Mouse (Mus musculus) thymus, adult 2 months (tissue): ENCODE data around the gene Gm44805. TPM values are rescaled to one million over a fixed set of nuclear protein-coding genes. Genes with fewer than 3 reads are reported as not detected.

Source experiments
- DNase-seq: peaks from one replicate; pipeline ENCODE4 v3.0.0; 2021
- H3K27ac ChIP-seq: fragments of 200-500 bp; 2 replicates; pipeline ENCODE4 v1.5.1; 2012; ENCODE audit warnings: low read length, control low read depth; ENCODE audit not compliant: control insufficient read depth, insufficient read depth
- H3K27me3 ChIP-seq: fragments of 200-500 bp; 2 replicates; pipeline ENCODE4 v1.6.1; 2012; ENCODE audit warnings: mild to moderate bottlenecking, low read length, moderate library complexity, mixed read lengths; ENCODE audit not compliant: control insufficient read depth, insufficient read depth
- H3K36me3 ChIP-seq: fragments of 200-500 bp; 2 replicates; pipeline ENCODE4 v1.6.1; 2012; ENCODE audit warnings: mild to moderate bottlenecking, low read length, moderate library complexity; ENCODE audit not compliant: control insufficient read depth, insufficient read depth
- H3K4me1 ChIP-seq: fragments of 200-500 bp; replicated peaks from 2 replicates; pipeline ENCODE4 v1.6.1; 2012; ENCODE audit warnings: low read length; ENCODE audit not compliant: control insufficient read depth, insufficient read depth
- H3K4me3 ChIP-seq: fragments of 200-500 bp; 2 replicates; pipeline ENCODE4 v1.5.1; 2012; ENCODE audit warnings: mild to moderate bottlenecking, low read length, control low read depth, moderate library complexity; ENCODE audit not compliant: control insufficient read depth, insufficient read depth
- CTCF ChIP-seq: fragments of 200-500 bp; IDR thresholded peaks from 2 replicates; pipeline ENCODE4 v1.5.1; 2012; ENCODE audit warnings: mild to moderate bottlenecking, control low read depth, low read length, moderate library complexity, borderline replicate concordance; ENCODE audit not compliant: control insufficient read depth, poor library complexity, insufficient read depth; ENCODE audit errors: extremely low read depth
- POLR2A ChIP-seq: fragments of 200-500 bp; IDR thresholded peaks from 2 replicates; pipeline ENCODE4 v1.6.1; 2012; ENCODE audit warnings: mild to moderate bottlenecking, low read length, control low read depth, moderate library complexity; ENCODE audit not compliant: control insufficient read depth, poor library complexity, insufficient read depth; ENCODE audit errors: extremely low read depth
- WGBS: fragments of 180-500 bp; shearing (Covaris S2); methylation state at CpG from one replicate; pipeline ENCODE4 v1.1.7; 2018; 5-methylcytosine and 5-hydroxymethylcytosine counted together
- polyA plus RNA-seq: library from polyadenylated mRNA; depleted of rRNA; stranded (reverse); fragments of >200 nt; gene quantifications from 2 replicates; pipeline ENCODE4 v1.2.3, GENCODE M21; 2012; rRNA removed

Gene Gm44805
- not detected in 2 replicates for polyA plus RNA-seq

- no peak for DNase-seq
- TF ChIP-seq CTCF (no peak), POLR2A (no peak)
- Histone ChIP-seq H3K27ac (no peak within 1 kb of the TSS), H3K4me1 (no peaks in the 10 kb centered on the region), H3K36me3 (no peaks in the 10 kb centered on the region), H3K4me3 (no peak within 1 kb of the TSS), H3K27me3 (no peaks in the 10 kb centered on the region)
- WGBS = 82% methylated on average over 8 of the region's 8 CpGs
Measured at GRCm38 (mm10) chr7:19681202-19681694, at the start of gene Gm44805, which contains the start of gene Apoc4. Gm44805 (minus strand) TSS chr7:19681423. Apoc4 (minus strand) TSS chr7:19681479.

GRCm38 (mm10) chr7:19726541-19726940 is 45.3 kb upstream of the Gm44805 start:
- Histone ChIP-seq H3K27me3 (no peaks in the 10 kb centered on the region), H3K4me1 (no peaks in the 10 kb centered on the region), H3K4me3 (no peak overlapping the region), H3K36me3 (no peaks in the 10 kb centered on the region), H3K27ac (no peak overlapping the region)
- 92% methylated on average over 4 of the region's 4 CpGs for WGBS
- TF ChIP-seq POLR2A (no peak), CTCF (no peak)
- no peak for DNase-seq

- DNase-seq = no peak
- H3K27me3 ChIP-seq = no peaks in the 10 kb centered on the region
- no peaks in the 10 kb centered on the region for H3K4me1 ChIP-seq
- TF ChIP-seq POLR2A (no peak), CTCF (no peak)
- no peaks in the 10 kb centered on the region for H3K36me3 ChIP-seq
- no peak overlapping the region for H3K27ac ChIP-seq
- 94% methylated on average over 12 of the region's 12 CpGs for WGBS
- no peak overlapping the region for H3K4me3 ChIP-seq
Measured at GRCm38 (mm10) chr7:19724167-19724566, 42.9 kb upstream of the Gm44805 start.

GRCm38 (mm10) chr7:19722754-19723195 is 41.6 kb upstream of the Gm44805 start:
- no peaks in the 10 kb centered on the region for H3K27me3 ChIP-seq
- no peaks in the 10 kb centered on the region for H3K36me3 ChIP-seq

GRCm38 (mm10) chr7:19719200-19719599 is 38.0 kb upstream of the Gm44805 start:
- 90% methylated on average over 4 of the region's 4 CpGs for WGBS
- DNase-seq = no peak
- Histone ChIP-seq H3K27me3 (no peaks in the 10 kb centered on the region), H3K4me1 (peaks cover 4% of the 10 kb centered on the region), H3K36me3 (no peaks in the 10 kb centered on the region), H3K4me3 (no peak overlapping the region), H3K27ac (no peak overlapping the region)
- no peak for TF ChIP-seq CTCF
- TF ChIP-seq POLR2A = no peak

More at GRCm38 (mm10) chr7:19722754-19723195, 41.6 kb upstream of the Gm44805 start:
- Histone ChIP-seq H3K4me3 (no peak overlapping the region), H3K27ac (no peak overlapping the region), H3K4me1 (no peaks in the 10 kb centered on the region)
- no peak for DNase-seq
- TF ChIP-seq POLR2A = no peak
- 71% methylated on average over 6 of the region's 6 CpGs for WGBS

GRCm38 (mm10) chr7:19718297-19718952 is 37.2 kb upstream of the Gm44805 start:
- no peaks in the 10 kb centered on the region for H3K27me3 ChIP-seq
- no peak for DNase-seq
- H3K4me1 ChIP-seq = peaks cover 4% of the 10 kb centered on the region
- H3K4me3 ChIP-seq = no peak overlapping the region
- no peak overlapping the region for H3K27ac ChIP-seq
- H3K36me3 ChIP-seq = no peaks in the 10 kb centered on the region
- 94% methylated on average over 5 of the region's 5 CpGs for WGBS
- TF ChIP-seq CTCF (no peak), POLR2A (no peak)
